In the genomic region with DNA sequence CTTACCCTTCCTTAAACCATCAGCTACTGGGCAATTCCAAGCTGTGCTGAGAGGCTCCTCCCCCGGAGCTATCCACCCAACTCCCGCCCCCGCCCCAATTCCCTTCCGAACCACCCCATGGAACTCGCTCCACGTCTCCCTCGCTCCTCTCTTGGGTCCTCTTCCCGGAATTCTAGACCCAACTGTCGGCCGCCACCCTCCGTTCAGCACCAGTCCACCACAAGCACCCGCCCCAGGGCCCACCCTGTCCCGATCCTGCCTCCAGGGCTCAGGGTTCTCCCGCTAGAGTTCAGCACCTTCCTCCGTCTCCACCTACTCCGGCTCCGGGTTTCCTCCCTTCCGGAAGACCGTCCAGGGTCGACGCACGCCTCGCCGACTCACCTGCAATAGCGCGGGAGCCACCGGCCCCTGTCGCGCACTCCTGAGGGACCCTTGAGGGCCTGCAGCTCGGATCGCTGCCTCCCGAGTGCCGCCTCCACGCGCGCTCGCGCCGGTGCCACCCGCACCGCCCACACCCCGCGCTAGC, we compare ENCODE assay signal across 8 mouse cellular contexts. TPM values are rescaled to one million over a fixed set of nuclear protein-coding genes. Genes with fewer than 3 reads are reported as not detected.
A peak's percentile ranks its signal among the peaks of the same experiment; 100 is the strongest.
DNase-seq lines count a peak whose midpoint lies in the region; ATAC-seq and TF ChIP-seq lines count a peak whose summit lies in the region.

No protein-coding gene starts in this region.

- TF ChIP-seq POLR2A in kidney, adult 2 months (IDR thresholded peaks at IDR 0.05; ENCODE audit: low read depth, low read length), result peak; percentile 9
- TF ChIP-seq POLR2A in olfactory bulb, adult 2 months (IDR thresholded peaks at IDR 0.05; ENCODE audit: insufficient read depth, low read depth, low read length), result peak; percentile 50

- peak overlapping the region; percentile 82 for H3K4me3 ChIP-seq in kidney, adult 2 months (ENCODE audit: insufficient read depth, low read depth, low read length)
- peak overlapping the region; percentile 67 for H3K4me3 ChIP-seq in forebrain, embryonic 11.5 days (ENCODE audit: low read depth, low read length)
- H3K4me3 ChIP-seq in limb, embryonic 15.5 days, result peak overlapping the region; percentile 79
- H3K4me3 ChIP-seq in olfactory bulb, adult 2 months (ENCODE audit: insufficient read depth, low read depth, low read length), result peak overlapping the region; percentile 97

- H3K9ac ChIP-seq in forebrain, embryonic 11.5 days (ENCODE audit: low read length), result peak overlapping the region; percentile 61
- H3K9ac ChIP-seq in limb, embryonic 15.5 days, result peak overlapping the region; percentile 57

- no peaks in the 10 kb centered on the region for H3K36me3 ChIP-seq in kidney, adult 2 months (ENCODE audit: control insufficient read depth, insufficient read depth, low read length)
- no peaks in the 10 kb centered on the region; the same call in 1 of the 2 replicates for H3K36me3 ChIP-seq in forebrain, embryonic 11.5 days (ENCODE audit: control insufficient read depth, insufficient read depth, low read length)
- H3K36me3 ChIP-seq in limb, embryonic 15.5 days, result no peaks in the 10 kb centered on the region

- DNase-seq in kidney, adult 2 months, result peak; percentile 80
- DNase-seq in kidney, postnatal 14 days, result no peak
- peak; percentile 77 for DNase-seq in Muller cell, postnatal 12 days (ENCODE audit: inconsistent ontology term)
- no peak for DNase-seq in forebrain, embryonic 11.5 days (ENCODE audit: low spot score)
- DNase-seq in spleen, postnatal 36 days (ENCODE audit: low spot score in 2 of 2), result no peak
- no peak for DNase-seq in left cerebral cortex, adult 18-20 months (ENCODE audit: low spot score in 2 of 2)

- H3K4me1 ChIP-seq in kidney, adult 2 months (ENCODE audit: control insufficient read depth, insufficient read depth, low read length), result peaks cover 59% of the 10 kb centered on the region
- H3K4me1 ChIP-seq in forebrain, embryonic 11.5 days (replicated peaks; ENCODE audit: control insufficient read depth, insufficient read depth, low read length), result peaks cover 4% of the 10 kb centered on the region; the same call in 1 of the 2 replicates
- peaks cover 76% of the 10 kb centered on the region for H3K4me1 ChIP-seq in limb, embryonic 15.5 days
- peaks cover 52% of the 10 kb centered on the region for H3K4me1 ChIP-seq in olfactory bulb, adult 2 months (ENCODE audit: control insufficient read depth, insufficient read depth, low read length)

- under 1% methylated on average over 43 of the region's 43 CpGs for WGBS in kidney, adult 2 months
- under 1% methylated on average over 43 of the region's 43 CpGs for WGBS in forebrain, embryonic 11.5 days
- WGBS in limb, embryonic 15.5 days, result under 1% methylated on average over 43 of the region's 43 CpGs
- under 1% methylated on average over 42 of the region's 43 CpGs for WGBS in olfactory bulb, adult 2 months

- no peak for TF ChIP-seq CTCF in kidney, adult 2 months (conservative IDR thresholded peaks at IDR 0.05; ENCODE audit: insufficient read depth, insufficient read length, low read depth, low read length)
- TF ChIP-seq CTCF in olfactory bulb, adult 2 months (IDR thresholded peaks at IDR 0.05; ENCODE audit: insufficient read depth, low read depth, low read length), result no peak

- no peaks in the 10 kb centered on the region for H3K9me3 ChIP-seq in forebrain, embryonic 11.5 days (ENCODE audit: control insufficient read depth, low read length)
- H3K9me3 ChIP-seq in limb, embryonic 15.5 days, result no peaks in the 10 kb centered on the region

- peak overlapping the region; percentile 87 for H3K4me2 ChIP-seq in forebrain, embryonic 11.5 days (ENCODE audit: low read depth, low read length, severe bottlenecking)
- H3K4me2 ChIP-seq in limb, embryonic 15.5 days, result peak overlapping the region; percentile 80

- ATAC-seq in forebrain, embryonic 11.5 days (replicated peaks; ENCODE audit: low FRiP score), result peak; percentile 37
- ATAC-seq in limb, embryonic 15.5 days (ENCODE audit: insufficient number of reproducible peaks, low FRiP score, low TSS enrichment, low read depth), result peak; percentile 22

- H3K27me3 ChIP-seq in kidney, adult 2 months (replicated peaks; ENCODE audit: control insufficient read depth, insufficient read depth, low read length), result no peaks in the 10 kb centered on the region
- peaks cover 6% of the 10 kb centered on the region for H3K27me3 ChIP-seq in forebrain, embryonic 11.5 days (ENCODE audit: control insufficient read depth, insufficient read depth, low read length)
- H3K27me3 ChIP-seq in limb, embryonic 15.5 days, result no peaks in the 10 kb centered on the region

- peak overlapping the region; percentile 87 for H3K27ac ChIP-seq in kidney, adult 2 months (ENCODE audit: insufficient read depth, low read depth, low read length)
- H3K27ac ChIP-seq in forebrain, embryonic 11.5 days (ENCODE audit: low read depth, low read length), result peak overlapping the region; percentile 43; the same call in 1 of the 2 replicates
- H3K27ac ChIP-seq in limb, embryonic 15.5 days, result peak overlapping the region; percentile 88
- peak overlapping the region; percentile 94 for H3K27ac ChIP-seq in olfactory bulb, adult 2 months (ENCODE audit: insufficient read depth, low read depth, low read length)

RNA-seq across cellular contexts. Expression of gene Baiap2, which starts 0.3 kb away (rescaled TPM):
- polyA plus RNA-seq in kidney, adult 2 months (2012; rRNA removed), result 78.1 and 88.4 TPM in 2 replicates
- 10.4 and 12.1 TPM in 2 replicates for polyA plus RNA-seq in forebrain, embryonic 11.5 days (2014; fragmentation: Nextera tagmentation; extraction: Ambion mirVana)
- 40.2 and 41.9 TPM in 2 replicates for polyA plus RNA-seq in limb, embryonic 15.5 days (2015; fragmentation: Nextera tagmentation; extraction: Ambion mirVana)
- polyA plus RNA-seq in olfactory bulb, adult 2 months (2012; ENCODE audit: insufficient read depth, insufficient read length, low replicate concordance, missing spikeins), result not detected in 2 replicates
- 100 to 1,000 TPM; 220 to 272 TPM for total RNA-seq in left cerebral cortex, adult 18-20 months (2021)

RNA-seq across cellular contexts. Expression of gene Chmp6, which starts 29.0 kb away (rescaled TPM):
- 97.2 and 106 TPM in 2 replicates for polyA plus RNA-seq in kidney, adult 2 months (2012; rRNA removed)
- polyA plus RNA-seq in forebrain, embryonic 11.5 days (2014; fragmentation: Nextera tagmentation; extraction: Ambion mirVana), result 104 and 107 TPM in 2 replicates
- polyA plus RNA-seq in limb, embryonic 15.5 days (2015; fragmentation: Nextera tagmentation; extraction: Ambion mirVana), result 97.2 and 101 TPM in 2 replicates
- polyA plus RNA-seq in olfactory bulb, adult 2 months (2012; ENCODE audit: insufficient read depth, insufficient read length, low replicate concordance, missing spikeins), result not detected in 2 replicates
- total RNA-seq in left cerebral cortex, adult 18-20 months (2021), result 10 to 100 TPM; 37.1 to 41.8 TPM

Comparison
In these comparisons a context has a peak if more than half of its experiments do, and no peak if none do; other contexts are left out.
1. DNase-seq: peak in kidney, adult 2 months (single experiment) and Muller cell, postnatal 12 days (single experiment); none in kidney, postnatal 14 days (single experiment), forebrain, embryonic 11.5 days (single experiment), spleen, postnatal 36 days (0 of 2) and left cerebral cortex, adult 18-20 months (0 of 2).
2. H3K27ac ChIP-seq: peak in every context shown above with its lines; median percentile 94 in olfactory bulb, adult 2 months; 88 in limb, embryonic 15.5 days; 87 in kidney, adult 2 months; 43 in forebrain, embryonic 11.5 days.
3. RNA of gene Chmp6, which starts 29.0 kb away (polyA plus RNA-seq): 104 to 107 TPM in forebrain, embryonic 11.5 days, 97.2 to 106 TPM in kidney, adult 2 months and 97.2 to 101 TPM in limb, embryonic 15.5 days; not detected in olfactory bulb, adult 2 months; every median in the first group is over 10 times any median in the second.
4. Peak in every context shown above with its lines, with median percentiles within 50 percentile points of each other: H3K4me3 ChIP-seq.